Mouse (Mus musculus) monocyte, adult 5-6 weeks (primary cell): ENCODE data around the gene 4930404N11Rik. TPM values are rescaled to one million over a fixed set of nuclear protein-coding genes. Genes with fewer than 3 reads are reported as not detected.

Experiments used
- ATAC-seq: fragments of 153-309, 156-312 bp; replicated peaks from 2 replicates; pipeline ENCODE4 v1.8.0; 2017; ENCODE audit warnings: mild to moderate bottlenecking; ENCODE audit not compliant: low TSS enrichment, insufficient number of reproducible peaks, severe bottlenecking, poor library complexity, low FRiP score
- total RNA-seq: library from RNA; stranded (forward); fragments of 200-1000, 200-491, 200-594 nt; gene quantifications from 3 replicates; pipeline ENCODE4 v1.2.3, GENCODE M21; 2017

4930404N11Rik gene
- total RNA-seq, 1 experiment from 2014 or later = 2.4 TPM

DNA sequence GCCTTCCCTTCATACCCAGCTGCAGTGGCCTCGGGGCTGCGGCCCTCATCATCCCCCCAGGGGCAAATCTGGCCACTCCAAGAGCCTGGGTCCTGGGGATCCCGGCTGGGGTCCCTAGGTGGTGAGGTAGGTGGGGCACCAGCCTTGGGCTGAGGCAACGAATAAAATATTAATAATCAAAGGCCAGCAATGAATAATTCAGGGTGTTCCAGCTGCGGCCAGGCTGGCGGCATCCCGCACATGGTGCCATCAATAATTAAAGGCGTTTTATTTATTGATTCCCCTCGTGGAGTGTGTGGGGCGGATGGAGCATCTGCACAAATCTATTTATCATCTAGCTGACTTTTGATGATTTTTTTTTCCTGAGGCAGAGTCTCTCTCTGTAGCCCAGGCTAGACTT, 37.9 kb upstream of the 4930404N11Rik start:
- ATAC-seq = no peak

DNA sequence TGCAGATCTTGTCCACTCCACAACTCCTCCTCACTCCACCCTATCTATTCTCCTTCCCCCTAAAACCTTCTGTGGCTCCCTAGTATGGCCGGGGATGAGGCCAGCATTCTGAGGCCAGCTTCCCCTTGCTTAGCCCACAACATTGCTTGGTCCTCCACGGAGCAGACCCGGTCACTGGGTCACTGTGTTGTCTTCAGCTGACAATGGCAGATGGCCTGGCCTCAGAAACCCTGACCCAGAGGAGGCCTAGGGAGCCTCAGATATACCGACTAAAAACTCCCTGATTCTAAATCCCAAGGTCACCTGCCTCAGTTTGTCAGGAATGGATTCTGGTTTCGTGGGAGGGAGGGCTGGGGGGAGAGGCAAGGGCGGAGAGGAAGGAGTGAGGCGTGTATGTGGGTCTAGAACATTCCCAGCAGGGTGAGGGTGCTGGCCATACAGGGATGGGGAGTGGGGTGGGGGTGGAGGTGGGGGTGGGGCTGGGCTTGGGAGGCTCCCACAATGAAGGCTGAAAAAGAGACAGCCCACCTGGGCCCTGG, 36.7 kb upstream of the 4930404N11Rik start:
- no peak for ATAC-seq

- peak; percentile 51 for ATAC-seq
Observed at GRCm38 (mm10) chr10:81401521-81402226, 36.1 kb upstream of the 4930404N11Rik start.

DNA sequence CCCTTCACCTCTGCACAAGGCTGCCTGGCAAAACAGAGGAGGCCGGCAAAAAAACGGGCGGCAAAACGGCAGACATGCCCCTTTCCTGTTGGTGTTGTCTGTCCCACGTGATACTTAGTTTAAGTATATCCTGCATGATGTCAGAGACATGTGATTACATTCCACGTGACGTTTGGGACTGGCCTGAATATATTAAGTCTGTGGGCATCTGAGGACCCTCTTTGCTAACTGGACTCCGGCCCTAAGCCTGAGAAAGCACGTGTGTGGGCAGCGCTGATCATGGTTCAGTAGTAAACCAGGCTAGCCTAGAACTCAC, 35.5 kb upstream of the 4930404N11Rik start:
- ATAC-seq = no peak

GRCm38 (mm10) chr10:81400371-81401204, 35.0 kb upstream of the 4930404N11Rik start:
- ATAC-seq = no peak

GRCm38 (mm10) chr10:81399798-81400308, 34.2 kb upstream of the 4930404N11Rik start:
- no peak for ATAC-seq

DNA sequence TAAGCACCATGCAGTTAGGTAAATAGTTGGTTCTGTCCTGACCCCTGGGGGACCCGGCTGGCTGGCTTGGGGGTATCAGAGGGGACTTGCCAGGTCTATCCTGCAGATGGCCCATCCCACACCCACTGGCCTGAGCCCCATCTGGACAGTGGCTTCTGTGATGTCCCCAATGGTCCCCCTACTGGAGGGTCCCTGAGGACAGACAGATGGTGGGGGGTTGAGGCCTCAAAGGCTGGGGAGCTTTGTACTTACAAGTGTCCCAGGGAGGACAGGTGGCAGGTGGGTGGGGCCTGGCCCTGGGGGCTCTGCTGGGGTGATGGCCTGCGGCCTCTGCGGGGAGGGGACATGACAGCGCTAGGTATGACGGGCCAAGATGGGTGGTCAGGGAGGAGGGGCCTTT, 33.7 kb upstream of the 4930404N11Rik start:
- no peak for ATAC-seq

- ATAC-seq = no peak
Observed at GRCm38 (mm10) chr10:81396749-81397148, 31.1 kb upstream of the 4930404N11Rik start.

DNA sequence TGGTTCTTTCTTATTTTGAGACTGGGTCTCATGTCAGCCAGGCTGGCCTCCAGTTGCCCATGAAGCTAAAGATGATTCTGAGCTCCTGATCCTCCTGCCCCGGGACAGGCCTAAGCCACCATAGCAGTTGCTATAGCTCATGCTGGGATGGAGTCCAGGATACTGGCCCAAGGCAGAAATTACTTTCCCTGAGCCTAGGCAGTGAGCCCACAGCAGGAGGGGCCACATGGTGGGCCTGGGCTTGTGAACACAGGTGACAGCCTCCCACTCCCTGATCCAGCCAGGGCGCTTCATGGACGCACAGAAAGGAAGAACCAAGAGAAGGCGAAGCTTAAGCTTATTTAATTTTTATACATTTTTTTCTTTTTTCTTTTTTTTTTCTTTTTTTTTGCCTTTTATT, 30.2 kb upstream of the 4930404N11Rik start:
- ATAC-seq = no peak

DNA sequence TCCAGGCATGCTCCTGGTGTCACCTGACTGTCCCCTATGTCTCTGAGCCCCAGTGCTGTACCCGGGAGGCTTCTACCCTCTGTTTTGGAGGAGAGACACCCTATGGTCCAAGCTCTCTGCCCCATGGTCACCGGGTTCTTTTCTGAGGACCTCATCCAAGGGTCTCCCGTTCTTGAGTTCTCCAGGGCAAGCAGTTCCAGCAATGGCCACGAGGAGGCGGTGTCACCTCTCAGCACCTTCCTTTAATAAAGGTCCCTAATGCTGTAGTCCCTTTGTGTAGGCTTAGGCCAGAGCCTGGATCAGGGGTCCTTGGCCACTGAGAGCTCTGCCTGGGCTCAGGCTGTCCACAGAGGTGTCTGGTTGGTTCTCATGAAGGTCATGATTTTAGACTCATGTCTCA, 29.5 kb upstream of the 4930404N11Rik start:
- peak; percentile 41 for ATAC-seq

DNA sequence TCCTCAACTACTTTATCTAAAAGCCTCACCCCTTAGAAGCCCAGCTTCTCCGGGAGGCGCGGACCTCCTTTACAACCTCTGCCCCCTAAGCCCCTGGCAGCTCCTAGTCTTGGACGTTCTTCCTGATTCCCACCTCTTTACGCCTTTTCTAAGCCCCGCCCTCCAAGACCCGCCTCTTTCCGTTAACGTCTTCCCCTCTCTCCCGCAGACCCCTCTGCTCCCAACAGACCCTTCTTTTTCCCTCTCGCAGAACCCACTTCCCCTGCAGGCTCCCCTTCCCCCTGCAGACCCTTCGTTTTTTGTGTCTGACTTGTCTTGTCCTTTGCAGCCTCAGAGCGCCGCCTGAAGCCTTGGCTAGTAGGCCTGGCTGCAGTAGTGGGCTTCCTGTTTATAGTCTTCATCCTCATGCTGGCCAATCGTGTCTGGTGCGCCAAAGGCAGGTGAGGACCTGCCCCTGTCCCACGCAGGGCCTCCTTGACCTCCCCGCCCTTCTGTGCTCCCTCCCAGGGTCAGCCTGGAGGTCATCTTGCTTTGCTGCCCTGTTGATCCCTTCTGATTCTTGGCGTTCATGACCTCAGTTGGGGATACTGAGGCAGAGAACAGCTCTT, 27.9 kb upstream of the 4930404N11Rik start:
- no peak for ATAC-seq

DNA sequence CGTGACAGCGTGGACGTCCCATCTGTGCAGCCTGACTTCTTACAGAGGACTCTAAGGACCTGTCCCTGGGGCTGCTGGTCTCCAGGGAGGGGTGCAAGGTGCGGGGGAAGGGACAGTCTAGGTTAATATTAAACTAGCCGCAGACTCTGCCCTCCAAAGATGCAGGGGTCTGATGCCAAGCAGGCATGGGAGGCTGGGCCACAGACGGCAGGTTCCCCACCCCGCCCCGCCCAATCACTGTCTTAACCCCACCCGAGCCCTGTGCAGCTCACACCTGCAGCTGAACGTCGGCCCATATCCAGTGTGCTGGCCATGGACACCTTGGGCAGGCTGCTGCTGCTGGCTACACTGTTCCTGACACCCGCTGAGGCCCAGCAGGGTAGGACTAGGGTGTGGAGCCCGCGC, 27.2 kb upstream of the 4930404N11Rik start, which contains the start of gene Smim24:
Smim24 (plus strand) TSS at position 271 of the 405 bp plus-strand sequence.
- ATAC-seq = no peak

GRCm38 (mm10) chr10:81392270-81392669, 26.7 kb upstream of the 4930404N11Rik start:
- ATAC-seq = no peak

DNA sequence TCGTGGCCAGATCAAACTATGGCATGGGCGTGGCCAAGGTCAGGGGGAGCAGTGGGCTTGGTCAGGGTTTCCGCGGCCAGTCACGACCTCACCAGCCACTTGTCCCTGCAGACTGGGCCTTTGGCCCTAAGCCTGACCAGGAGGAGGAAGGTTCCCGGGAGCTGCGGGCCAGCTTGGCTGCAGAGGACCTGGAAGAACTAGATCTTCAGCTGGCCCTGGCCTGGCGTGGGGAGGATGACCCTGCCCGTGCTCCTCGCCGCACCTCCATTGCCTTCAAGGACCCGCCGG, 25.0 kb upstream of the 4930404N11Rik start:
- ATAC-seq = no peak

DNA sequence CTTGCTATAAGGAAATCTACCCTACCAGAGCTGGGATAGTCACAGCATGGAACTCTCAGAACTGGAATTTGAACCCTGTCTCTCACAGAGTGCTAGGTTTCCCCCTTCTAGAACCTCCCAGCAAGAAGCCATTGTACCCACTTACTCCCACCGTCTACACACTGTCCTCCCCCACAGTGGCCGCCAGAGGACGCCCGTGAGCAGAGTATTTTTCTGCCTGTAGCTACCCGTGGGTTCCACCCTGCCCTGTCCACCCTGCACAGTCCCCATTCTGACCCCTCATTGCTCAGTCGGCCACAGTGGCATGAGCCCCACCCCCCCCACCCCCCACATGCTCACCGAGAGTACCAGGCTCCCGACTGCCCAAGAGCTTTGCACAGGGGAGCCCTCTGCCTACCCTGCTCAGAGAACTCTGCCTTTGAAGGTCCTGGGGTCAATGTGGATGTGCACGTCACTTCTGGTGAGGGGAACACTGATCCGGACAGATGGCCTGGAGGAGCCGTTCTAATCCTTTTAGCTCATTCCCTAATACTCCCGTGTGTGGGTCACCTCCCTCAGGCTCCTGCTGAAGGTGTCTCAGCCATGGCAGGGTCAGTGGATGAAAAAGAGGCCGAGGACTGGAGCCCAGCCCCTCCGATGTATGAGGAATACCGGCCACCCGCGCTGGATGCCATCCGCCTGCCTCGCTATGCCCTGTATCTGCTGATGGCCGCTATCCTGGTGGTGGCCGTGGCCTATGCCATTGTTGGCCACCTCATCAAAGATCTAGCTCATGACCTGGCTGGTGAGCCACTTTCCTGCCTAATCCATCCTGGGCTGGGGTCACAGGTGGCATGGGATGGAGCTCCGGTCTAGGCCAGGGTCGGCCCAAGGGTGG, 24.4 kb upstream of the 4930404N11Rik start:
- peak; percentile 36; the same call in 1 of the 2 replicates for ATAC-seq

DNA sequence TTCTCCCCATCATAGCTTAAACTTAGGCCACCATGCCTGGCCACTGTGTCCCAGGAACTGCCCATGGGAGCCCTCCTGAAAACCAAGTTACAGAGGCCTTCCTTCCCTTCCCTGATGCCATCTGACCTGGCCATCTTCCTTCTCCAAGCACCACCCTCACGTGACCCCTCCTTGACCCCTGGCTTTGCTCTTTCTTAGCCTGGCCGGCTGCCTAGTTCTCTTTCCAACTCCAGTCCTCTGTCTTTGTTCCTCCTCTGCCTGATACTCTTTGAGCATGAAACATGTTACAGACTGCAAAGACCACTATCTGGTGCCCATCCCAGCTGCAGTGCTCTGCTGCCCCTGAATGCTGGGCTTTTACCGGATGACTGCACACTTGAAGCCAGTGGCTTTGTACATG, 23.8 kb upstream of the 4930404N11Rik start:
- no peak for ATAC-seq

- ATAC-seq = no peak
Observed at GRCm38 (mm10) chr10:81388505-81389055, 23.0 kb upstream of the 4930404N11Rik start, which contains the start of gene Gm48552. Gm48552 (plus strand) TSS chr10:81389005.

DNA sequence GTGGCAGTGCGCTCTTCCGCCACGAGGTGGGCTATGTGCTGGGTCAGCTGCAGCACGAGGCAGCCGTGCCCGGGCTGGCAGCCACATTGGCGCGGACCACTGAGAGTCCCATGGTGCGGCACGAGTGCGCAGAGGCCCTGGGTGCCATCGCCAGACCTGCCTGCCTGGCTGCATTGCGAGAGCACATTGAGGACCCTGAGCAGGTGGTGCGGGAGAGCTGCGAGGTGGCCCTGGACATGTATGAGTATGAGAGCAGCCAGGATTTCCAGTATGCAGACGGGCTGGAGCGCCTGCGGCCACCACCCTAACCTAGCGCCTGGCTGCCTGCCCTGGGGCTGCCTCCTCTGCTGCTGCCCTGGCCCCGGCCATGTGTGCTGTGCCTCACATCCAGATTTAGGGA, 22.1 kb upstream of the 4930404N11Rik start:
- ATAC-seq = no peak
